Mouse (Mus musculus) T-helper 2 cell (primary cell): ENCODE data around the gene Lexm.

Source experiments
- in situ Hi-C: fragments of 300-600 bp; cut with MboI, MseI; formaldehyde crosslinking; loops from one replicate; pipeline ENCODE4 v1.15.1; 2025; ENCODE audit warnings: high pct_unique_total_duplicates

Gene Lexm

DNA sequence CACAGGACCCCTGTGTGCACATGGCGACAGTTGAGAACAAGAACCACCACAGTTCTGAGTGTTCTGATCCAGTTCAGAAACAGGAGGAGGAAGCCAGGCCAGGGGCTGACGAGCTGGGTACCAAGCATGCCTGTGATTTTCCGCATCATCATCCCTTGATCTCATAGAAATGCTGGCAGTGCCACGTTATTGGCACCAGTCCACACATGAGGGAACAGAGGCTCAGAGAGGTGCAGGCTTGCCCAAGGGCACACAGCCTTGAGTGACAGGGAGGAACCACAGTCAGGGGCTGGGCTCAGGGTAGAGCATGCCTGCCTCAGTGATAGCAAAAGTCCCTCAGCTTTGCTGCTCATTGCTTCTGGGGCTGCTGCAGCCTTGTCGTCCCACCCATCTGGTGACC lies 10.8 kb upstream of the Lexm start:
- in situ Hi-C loops = no loop called here

DNA sequence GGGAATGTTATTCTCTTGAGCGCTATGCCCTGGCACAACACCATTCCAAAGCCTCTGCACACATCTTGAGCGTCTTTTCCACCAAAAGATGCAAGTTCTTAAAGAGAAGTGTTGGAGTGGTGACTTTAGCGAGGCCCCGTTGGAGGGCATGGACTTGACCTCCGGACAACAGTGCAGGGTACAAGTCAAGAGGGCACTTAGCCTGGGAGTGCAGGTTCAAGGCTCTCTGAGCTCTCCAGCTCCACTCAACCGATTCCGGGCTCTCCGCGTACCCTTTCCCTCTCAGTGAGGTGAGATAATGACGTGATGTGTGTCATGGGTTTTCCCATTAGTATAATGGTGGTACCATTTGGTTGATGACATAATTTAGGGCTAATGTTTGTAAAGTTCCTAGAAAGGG lies 7.2 kb upstream of the Lexm start:
- in situ Hi-C loops = no loop called here

DNA sequence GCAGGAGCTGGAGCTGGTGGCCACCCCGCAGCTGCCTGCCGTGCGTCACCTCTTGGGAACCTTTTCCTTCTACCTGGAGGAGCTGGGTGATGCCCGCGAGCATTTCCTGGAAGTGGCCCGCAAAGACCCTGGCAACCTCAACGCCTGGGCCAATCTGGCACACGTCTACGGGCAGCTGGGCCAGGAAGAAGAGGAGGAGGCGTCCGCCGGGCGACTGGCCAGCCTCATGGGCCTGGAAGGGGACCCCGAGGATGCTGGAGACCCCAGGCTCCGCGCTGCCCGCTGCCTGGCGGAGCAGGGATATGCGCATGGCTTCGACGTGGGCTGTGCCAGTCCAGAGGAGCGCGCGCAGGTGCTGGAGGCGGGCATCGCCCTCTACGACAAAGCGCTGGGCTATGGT lies 5.7 kb upstream of the Lexm start:
- in situ Hi-C loops = no loop called here

DNA sequence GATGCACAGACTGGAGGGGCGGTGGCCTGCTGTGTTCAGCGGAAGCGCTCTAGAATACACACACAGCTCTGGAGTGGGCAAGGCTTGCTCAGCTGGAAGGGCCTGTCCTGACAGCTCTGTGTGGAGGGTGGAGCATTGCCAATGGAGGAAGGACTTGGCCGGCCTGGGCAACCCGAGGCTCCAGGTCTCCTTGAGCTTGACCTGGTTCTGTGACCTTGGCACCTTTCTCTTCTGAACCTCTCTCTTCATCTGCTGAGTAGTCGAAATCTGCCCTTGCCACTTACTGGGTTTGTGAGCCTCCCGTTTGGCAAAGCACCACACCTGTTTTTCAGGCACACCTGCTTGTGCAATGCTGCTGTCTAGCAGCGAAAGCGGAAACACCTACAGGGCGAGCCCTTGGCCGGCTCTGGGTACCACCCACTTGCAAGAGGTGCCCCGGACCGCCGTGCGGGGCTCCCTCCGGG lies 5.0 kb upstream of the Lexm start, which contains the start of gene Ttc22:
Ttc22 (plus strand) TSS at position 403 of the 464 bp plus-strand sequence.
- in situ Hi-C loops = no loop called here

DNA sequence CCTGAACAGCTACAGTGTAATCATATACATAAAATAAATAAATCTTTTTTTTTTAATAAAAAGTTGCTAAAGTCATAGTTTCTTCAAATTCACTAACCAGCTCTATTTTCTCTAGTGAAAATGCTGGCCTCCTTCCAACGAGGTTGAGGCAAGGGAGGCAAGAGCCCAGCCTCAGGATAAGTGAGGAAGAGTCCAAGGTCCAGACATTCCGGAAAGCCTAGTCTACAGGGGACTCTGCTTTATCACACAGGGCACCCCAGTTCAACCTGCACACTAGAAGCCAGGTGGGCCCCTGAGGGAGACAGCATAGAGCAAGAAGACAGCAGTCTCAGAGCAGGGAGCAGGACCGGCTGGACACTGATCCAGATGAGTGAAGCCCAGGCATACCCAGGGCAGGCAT lies 4.4 kb upstream of the Lexm start:
- in situ Hi-C loops = no loop called here

DNA sequence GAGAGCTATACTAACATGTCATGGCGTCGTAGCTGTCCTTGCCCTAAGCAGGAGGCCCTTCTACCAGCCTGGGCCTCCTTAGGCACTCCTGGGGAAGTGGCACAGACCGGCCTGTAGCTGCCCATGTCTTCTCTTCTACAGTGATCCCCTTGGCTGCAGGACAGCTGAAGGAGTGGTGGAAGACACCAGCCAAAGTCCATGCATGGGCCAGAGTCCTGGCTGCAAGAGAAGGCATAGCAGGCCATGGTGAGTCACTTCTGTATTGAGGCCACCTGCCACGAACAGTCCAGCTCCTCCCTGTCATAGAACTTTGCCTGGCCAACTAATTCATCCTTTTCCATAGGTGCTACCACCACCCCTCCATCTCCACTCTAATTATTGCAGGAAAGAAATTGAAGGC lies 1.9 kb upstream of the Lexm start:
- in situ Hi-C loops = no loop called here

DNA sequence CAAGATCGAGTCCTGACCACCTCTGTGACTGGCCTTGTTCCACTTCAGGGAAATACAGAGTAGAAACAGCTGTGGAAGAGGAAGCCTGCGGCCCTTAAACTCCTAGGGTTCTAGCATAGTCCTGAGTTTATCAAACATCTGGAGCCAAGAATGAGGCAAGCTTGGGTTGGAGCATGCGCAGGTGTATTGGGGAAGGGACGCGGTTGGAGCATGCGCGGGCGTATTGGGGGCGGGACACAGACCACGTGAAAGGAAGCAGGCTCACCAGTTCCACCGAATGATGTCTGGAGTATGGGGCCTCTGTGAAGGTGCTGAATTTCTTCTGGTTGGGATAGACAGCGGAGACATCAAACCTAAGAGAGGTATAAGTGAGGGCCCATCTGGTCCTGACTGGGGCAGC lies 1.4 kb downstream of the Lexm start:
- in situ Hi-C loops = no loop called here

DNA sequence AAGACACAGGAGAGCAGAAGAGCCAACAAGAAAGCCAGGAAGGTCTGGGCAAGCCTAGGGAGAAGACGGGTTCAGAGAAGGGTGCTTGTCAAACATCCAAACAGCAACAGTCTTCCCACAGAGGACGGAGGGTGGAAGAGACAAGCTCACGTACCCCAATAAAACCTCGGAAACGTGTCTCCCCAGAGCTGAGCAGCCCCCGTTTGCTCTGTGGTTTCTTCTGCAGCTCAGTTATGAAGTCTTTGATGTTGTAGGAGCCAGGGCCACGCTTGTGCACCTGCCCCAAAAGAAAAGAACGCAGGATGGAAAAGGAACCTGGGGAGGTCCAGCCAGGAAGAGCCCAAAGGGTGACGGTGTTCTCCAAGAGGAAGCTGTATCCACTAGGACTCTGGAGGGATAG lies 2.2 kb downstream of the Lexm start:
- in situ Hi-C loops = no loop called here

DNA sequence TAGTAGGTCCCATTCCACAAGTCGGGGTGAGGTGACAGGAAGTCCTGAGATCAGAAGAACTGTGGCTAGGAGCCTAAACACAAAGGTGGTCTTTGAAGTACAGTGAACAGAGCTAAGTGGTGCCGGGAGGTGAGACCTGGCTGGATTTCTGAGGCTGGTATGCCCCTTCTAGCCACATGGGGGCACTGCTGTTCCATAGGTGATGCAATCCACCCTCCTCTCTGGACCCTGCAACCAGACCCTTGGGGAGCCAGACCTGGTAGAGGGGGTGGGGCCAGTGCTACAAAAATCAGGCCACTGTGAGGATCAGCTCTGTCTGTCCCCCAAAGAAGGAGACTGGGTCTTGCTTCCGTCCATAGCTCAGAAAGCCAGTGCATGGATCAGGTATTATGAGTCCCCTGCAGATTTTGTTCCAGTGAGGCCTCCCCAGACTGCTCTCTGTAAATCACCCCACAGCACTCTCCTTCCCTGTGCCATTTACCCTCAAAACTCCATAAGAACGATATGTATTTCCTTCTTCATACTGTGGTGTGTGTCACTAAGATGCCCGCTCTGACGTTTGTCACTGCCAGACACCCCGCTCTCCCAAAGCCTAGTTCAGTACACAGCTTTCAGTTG lies 2.8 kb downstream of the Lexm start:
- in situ Hi-C loops = no loop called here

DNA sequence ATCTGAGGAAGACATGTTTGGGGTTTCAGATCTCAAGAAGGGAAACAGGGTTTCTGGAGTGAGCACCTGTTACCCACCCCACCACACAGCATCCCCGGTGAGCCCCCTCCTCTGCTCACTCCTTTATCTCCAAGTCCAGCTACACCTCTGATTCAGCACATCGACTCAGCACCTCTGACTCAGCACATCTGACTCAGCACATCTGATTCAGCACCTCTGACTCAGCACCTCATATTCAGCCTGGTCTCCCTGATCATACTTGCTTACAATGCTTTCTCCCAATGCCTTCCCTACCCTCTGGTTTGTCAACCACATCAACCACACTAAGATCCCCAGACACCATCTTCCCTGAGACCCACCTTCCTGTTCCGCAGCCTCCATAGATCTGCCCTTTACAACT lies 3.5 kb downstream of the Lexm start:
- in situ Hi-C loops = no loop called here

DNA sequence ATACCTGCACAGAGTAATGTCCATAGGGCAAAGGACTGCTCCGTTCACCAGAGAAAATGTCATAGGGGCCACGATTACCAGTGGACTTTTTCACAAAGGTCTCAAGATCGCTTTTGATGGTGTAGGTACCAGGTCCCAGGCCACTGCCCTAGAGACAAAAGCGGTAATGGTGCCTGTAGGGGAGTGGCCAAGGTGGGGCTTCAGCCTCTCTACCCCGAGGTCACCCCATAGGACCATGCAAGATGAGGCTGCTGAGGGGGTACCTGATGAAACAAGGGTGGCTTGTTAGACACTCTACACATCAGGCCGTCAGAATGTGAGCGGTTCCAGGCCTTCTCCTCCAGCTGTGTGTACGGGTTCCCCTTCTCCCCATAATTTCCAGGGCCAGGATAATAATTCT lies 3.9 kb downstream of the Lexm start:
- in situ Hi-C loops = no loop called here

DNA sequence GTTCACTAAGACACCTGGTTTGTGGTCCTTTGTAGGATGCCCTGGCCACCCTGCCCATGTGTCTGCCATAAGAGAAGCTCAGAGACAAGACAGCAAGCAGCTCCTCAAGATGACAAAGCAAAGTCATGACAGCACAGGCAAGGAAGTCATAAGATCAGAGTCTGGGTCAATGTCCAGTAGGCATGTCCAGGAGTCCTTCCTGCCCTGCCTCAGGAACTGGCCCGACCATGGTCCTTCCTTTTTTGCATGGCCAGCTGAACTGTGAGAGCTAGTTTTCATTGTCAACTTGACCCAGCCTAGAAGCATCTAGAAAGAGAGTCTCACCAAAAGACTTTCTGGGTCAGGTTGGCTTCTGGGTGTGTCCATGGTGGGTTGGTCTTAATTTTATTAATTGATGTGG lies 9.1 kb downstream of the Lexm start:
- in situ Hi-C loops = no loop called here

DNA sequence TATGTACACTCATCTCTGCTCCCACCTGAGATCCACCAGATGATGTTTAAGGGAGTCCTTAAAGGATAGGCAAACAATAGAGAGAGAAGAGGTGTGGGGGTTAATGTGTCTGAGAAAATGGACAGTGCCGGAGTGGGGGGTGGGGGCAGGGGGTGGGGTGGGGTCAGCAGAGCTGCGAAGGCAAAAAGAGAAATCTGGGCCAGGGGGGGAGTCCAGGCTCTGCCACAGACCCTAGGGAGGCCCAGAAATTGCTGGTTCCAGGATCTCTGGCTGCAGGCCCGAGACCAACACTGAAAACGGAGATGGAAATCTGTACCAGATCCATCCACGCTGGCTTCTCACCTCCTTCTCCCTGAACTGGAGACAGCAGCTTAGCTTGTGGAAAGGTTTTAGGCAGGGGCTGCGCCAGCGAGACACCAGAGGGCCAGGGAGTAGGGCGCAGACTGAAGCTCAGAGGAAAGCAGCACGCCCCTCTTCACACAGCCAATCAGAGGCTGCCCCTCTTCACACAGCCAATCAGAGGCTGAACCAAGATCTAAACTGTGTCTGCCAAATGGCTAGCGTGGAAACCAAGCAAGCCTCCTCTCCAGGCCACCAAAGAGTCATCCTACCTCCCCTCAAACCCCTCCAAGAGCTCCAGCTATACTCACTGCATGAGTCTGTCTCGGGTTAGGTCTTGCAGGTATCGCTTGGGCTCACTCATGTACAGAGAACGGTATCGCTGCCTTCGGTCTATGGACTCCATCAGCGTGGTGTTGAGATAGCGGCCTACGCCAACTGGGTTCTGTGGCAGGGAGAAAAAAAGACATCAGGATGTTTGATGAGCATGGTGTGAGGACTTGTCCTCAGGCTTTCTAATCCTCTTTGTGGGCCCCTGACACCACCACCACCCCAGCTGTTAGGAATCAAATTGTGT lies 10.1 kb downstream of the Lexm start:
- in situ Hi-C loops = no loop called here

DNA sequence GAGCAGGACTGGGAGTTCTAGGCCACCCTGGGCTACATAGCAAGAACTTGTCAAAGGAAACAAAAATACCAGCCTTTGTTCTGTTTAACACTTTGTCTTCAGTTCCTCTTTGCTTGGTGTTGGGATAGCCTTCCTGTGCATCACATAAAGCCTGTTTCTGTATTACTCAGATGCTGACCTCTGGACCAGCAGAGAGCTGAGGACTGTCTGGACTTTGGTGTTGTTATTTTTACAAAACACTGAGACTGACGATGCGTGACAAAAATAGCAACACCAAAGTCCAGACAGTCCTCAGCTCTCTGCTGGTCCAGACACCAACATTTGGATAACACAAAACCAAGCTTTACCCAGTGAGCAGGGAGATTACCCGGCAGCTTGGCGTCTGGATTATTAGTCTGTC lies 16.3 kb downstream of the Lexm start:
- in situ Hi-C loops = no loop called here

DNA sequence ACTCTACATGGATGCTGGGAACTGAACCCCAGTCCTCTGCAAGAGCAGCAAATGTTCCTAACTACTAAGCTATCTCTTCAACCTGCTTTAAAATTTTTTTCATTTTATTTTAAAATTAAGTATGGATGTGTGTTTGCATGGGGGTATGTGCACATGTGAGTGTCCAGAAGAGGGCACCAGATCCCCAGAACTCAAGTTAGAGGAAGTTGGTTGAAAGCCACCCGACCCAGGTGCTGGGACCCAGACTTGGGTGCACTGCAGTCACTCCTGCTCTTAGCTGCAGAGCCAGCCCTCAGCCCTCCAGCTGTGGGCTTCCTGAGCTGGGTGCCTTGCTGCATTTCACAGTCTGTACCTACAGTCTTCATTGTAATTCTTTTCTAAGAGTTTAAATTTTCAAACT lies 17.6 kb downstream of the Lexm start:
- in situ Hi-C loops = no loop called here

DNA sequence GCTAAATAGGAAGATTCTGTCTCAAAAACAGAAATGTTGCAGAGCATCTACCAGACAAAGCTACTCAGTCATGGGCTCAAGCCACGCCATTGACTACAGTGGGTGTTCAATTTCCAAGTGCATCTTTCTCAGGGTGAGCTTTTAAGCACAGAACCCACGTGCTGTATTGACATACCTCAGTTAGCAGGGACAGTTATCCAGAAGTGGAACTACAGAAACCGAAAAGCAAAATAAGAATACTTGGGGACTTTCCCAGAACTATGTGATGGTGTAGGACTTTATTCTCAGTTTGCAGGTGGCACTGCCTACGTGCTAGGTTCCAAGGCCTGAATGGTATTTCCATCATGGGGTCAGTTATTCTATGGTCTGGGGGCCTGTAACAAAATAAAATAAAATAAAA lies 19.3 kb downstream of the Lexm start:
- in situ Hi-C loops = no loop called here

DNA sequence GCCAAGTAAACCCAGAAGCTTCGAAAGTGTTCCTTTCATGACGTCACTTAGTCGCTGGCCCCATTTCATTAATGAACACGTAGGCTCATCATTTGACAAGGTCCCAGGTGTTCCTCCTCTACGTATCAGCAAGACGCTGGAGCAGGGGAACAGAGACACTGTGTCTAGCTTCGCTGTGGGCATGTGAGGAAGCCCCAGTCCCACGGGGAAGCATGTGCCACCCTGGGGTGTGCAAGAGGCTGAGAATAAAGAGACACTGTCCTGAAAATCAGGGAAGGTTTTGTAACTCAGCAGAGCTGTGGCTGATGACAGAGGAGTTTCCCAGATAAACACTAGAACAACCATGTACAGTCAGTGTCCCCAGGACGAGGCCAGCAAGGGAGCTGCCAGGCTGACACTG lies 20.0 kb downstream of the Lexm start:
- in situ Hi-C loops = no loop called here

DNA sequence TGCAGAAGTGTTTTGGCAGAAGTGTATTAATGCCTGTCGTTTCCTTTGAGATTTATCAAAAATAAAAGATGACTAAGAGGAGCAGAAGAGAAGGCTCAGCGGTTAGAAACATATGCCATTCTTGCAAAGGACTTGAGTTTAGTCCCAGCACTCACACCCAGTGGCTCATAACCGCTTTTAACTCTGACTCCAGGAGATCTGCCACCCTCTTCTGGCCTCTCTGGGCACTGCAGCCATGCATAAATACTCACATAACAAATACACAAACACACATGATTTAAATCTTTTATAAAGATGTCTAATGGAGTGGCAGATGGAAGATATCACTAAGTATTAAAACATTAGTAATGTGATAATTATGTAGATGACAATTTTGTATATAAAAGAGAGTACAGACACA lies 20.8 kb downstream of the Lexm start:
- in situ Hi-C loops = no loop called here

DNA sequence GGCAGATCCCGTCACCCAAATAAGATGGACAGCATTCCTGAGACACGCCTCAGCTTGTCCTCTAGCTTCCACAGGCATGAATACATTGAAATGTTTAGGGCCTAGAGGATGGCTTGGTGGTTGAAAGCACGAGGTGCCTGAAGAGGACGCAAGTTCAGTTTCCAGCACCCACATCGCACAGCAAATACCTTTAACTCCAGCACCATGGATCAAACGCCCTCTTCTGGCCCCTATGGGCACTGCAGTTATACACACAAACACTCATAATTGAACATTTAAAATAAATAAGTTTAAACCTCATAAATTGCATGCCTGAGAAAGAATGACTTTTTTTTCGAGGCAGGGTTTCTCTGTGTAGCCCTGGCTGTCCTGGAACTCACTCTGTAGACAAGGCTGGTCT lies 23.4 kb downstream of the Lexm start:
- in situ Hi-C loops = no loop called here

DNA sequence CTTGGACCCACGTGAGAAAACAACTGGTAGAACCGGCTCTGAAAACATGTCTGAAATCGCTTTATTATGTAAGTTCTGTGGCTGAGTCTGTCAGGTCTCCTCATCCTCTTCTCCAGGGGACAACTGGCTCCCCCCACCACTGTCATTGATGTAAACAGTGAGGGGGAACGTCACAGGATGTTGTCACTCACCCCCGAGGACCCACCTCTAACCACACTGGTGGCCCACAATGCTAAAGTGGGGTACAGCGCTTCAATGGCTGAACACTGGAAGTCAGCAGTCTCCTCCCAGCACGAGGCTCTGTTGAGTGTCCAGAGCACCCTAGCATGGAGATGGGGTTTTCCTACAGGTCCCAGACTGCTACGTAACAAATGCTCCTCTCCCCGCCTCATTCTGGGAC lies 26.2 kb downstream of the Lexm start:
- in situ Hi-C loops = no loop called here

DNA sequence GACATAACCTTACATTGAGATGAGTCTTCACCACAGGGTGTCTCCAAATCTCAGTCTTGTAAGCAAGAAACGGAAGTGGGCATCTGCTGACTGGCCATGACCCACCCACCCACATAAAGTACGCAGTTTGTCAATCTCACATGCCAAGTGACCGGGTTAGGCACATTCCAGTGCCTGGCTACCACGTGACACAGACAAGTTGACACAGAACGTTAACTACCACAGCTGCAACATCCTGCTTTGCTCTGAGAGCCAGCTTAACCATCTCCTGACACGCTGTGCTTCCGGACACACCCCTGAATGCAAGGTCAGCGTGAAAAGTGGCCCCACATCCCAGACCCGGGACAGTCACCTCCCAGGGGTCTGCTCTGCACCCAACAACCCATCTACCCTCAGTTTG lies 26.9 kb downstream of the Lexm start:
- in situ Hi-C loops = no loop called here

DNA sequence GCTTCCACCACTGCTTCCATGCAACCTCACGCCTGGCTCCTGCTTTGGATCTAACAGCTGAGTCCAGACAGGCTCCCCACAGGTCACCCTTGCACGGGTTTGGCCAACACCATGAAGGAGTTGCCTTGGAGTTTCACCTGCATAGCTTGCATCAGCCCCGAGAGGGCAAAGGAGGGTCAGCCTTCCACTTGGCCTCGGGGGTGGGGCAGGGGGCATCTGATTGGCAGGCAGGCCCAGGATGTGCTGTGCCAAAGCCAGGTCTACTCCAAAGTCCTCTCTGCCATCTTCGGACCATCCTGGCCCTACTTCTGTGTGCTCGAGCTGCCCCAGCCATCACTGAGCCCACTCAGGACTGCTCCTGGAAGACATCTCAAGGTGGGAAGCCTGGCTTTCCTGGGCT lies 30.0 kb downstream of the Lexm start:
- in situ Hi-C loops = no loop called here

DNA sequence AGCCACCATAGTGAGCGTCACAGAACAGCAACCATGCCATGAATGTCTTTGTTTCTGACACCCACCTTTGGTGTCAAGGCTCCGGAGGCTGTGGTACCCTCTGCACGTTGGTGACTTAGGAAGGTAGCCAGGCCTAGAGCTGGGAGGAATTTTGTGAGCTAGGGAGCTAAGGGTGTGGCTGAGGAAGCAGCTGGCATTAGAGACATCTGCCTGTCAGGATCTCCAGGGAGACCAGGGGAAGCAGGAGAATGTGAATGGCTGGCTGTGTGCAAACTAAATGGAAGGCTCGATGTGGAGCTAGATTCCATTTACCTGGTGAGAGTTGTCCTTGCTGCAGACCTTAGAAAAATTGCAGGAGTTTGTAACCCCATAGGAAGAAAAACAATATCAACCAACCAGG lies 32.4 kb downstream of the Lexm start:
- in situ Hi-C loops = no loop called here
